Mouse (Mus musculus) G1E (cell line): Measurements from ENCODE around the gene Rap1gap.

Experiments used
- CTCF ChIP-seq: IDR thresholded peaks from 2 replicates; pipeline ENCODE4 v1.5.1; 2012; ENCODE audit warnings: low read depth, low read length, inconsistent platforms, mixed read lengths
- GATA1 ChIP-seq: IDR thresholded peaks from 2 replicates; pipeline ENCODE4 v1.6.1; 2012; ENCODE audit warnings: borderline replicate concordance, low read length, inconsistent platforms, mixed read lengths
- GATA2 ChIP-seq: IDR thresholded peaks from 2 replicates; pipeline ENCODE4 v1.6.1; 2012; ENCODE audit warnings: low read depth, low read length, inconsistent platforms, borderline replicate concordance
- POLR2AphosphoS5 ChIP-seq: IDR thresholded peaks from 2 replicates; pipeline ENCODE4 v1.6.1; 2012; ENCODE audit warnings: low read depth, low read length, inconsistent platforms; ENCODE audit not compliant: insufficient replicate concordance

DNA sequence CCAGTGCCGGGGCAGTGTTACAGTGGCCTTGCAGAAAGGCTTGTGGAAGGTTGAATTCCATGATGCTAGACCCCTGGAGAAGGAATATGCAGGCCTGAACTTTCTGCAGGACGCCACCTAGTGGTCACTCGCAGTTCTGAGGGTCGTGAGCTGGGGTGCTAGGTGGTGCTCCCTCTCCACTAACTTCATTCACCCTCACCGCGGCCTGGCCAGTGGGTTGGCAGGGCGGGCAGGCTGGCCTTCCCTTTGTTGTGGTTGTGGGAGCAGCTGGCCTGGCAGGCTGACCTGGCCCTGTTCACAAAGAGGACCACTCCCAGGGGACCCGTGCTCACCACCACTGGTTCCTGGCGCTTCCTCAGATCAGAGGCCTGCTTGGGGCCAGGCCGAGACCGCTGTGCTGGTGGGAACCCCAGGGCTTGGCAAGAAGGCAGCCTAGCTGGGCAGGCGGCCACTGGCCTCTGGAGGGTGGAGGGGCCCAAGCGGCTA lies 80.0 kb downstream of the Rap1gap start:
- peak; percentile 57 for TF ChIP-seq CTCF
- no peak for TF ChIP-seq GATA1
- no peak for TF ChIP-seq POLR2AphosphoS5
- no peak for TF ChIP-seq GATA2
